Comparison of ENCODE assay signal across 27 mouse cellular contexts in genomic region chr3:126292259-126292658, GRCm38 (mm10).
DNase-seq lines count a peak whose midpoint lies in the region; ATAC-seq and TF ChIP-seq lines count a peak whose summit lies in the region.
"Had no signal": no experiment of that assay in that cellular context is flagged by ENCODE, and none has a peak within 500 bp of the region (broad histone marks: within the 10 kb centered on the region; RNA-seq: fewer than 3 reads in every experiment).

No protein-coding gene starts in this region.

- in situ Hi-C loops in Patski (cut with MboI; ENCODE audit: low pct_unique_long_range_greater_than_20kb), result no loop called here

- POLR2A ChIA-PET in Patski (lab: Charles Lee), result no interaction called here

- H3K27me3 ChIP-seq in limb, embryonic 14.5 days (ENCODE audit: control insufficient read depth, insufficient read depth, low read length), result no peaks in the 10 kb centered on the region
- H3K27me3 ChIP-seq in limb, embryonic 10.5 days (ENCODE audit: low read depth, poor library complexity, severe bottlenecking), result no peaks in the 10 kb centered on the region
- no peaks in the 10 kb centered on the region for H3K27me3 ChIP-seq in Patski
- no peaks in the 10 kb centered on the region for H3K27me3 ChIP-seq in midbrain, embryonic 11.5 days (ENCODE audit: control insufficient read depth, insufficient read depth, low read length)
- H3K27me3 ChIP-seq: forebrain, embryonic 13.5 days; heart, embryonic 15.5 days; hindbrain, embryonic 12.5 days had no signal

- no peaks in the 10 kb centered on the region for H3K9me3 ChIP-seq in limb, embryonic 14.5 days (ENCODE audit: control insufficient read depth, low read length)
- H3K9me3 ChIP-seq in limb, embryonic 10.5 days (replicated peaks), result no peaks in the 10 kb centered on the region
- H3K9me3 ChIP-seq in midbrain, embryonic 11.5 days (ENCODE audit: control insufficient read depth, low read length), result no peaks in the 10 kb centered on the region
- H3K9me3 ChIP-seq: embryonic facial prominence, embryonic 10.5 days; forebrain, embryonic 13.5 days; heart, embryonic 15.5 days; hindbrain, embryonic 12.5 days; midbrain, embryonic 10.5 days had no signal

- no peak overlapping the region for H3K4me3 ChIP-seq in limb, embryonic 14.5 days (replicated peaks; ENCODE audit: low read length)
- no peak overlapping the region for H3K4me3 ChIP-seq in limb, embryonic 10.5 days
- no peak overlapping the region for H3K4me3 ChIP-seq in midbrain, embryonic 11.5 days (ENCODE audit: low read depth, low read length)
- H3K4me3 ChIP-seq: embryonic facial prominence, embryonic 10.5 days; forebrain, embryonic 13.5 days; heart, embryonic 15.5 days; hindbrain, embryonic 12.5 days; left cerebral cortex, adult 2 months; midbrain, embryonic 10.5 days had no signal

- CTCF ChIA-PET in Patski (lab: Charles Lee), result interaction anchor here (0.9 to 1.6 kb wide), 3 partner anchors 10 to 21 kb away, joined by 3 to 4 read pairs (median 3); no protein-coding TSS in a partner anchor

- H3K4me1 ChIP-seq in limb, embryonic 14.5 days (ENCODE audit: control insufficient read depth, insufficient read depth, low read length), result no peaks in the 10 kb centered on the region
- no peaks in the 10 kb centered on the region for H3K4me1 ChIP-seq in limb, embryonic 10.5 days
- H3K4me1 ChIP-seq in midbrain, embryonic 11.5 days (ENCODE audit: control insufficient read depth, insufficient read depth, low read length), result no peaks in the 10 kb centered on the region
- H3K4me1 ChIP-seq: embryonic facial prominence, embryonic 10.5 days; forebrain, embryonic 13.5 days; heart, embryonic 15.5 days; hindbrain, embryonic 12.5 days; midbrain, embryonic 10.5 days had no signal

- H3K4me2 ChIP-seq in limb, embryonic 14.5 days (replicated peaks; ENCODE audit: low read depth, low read length, severe bottlenecking), result no peak overlapping the region
- no peak overlapping the region for H3K4me2 ChIP-seq in midbrain, embryonic 11.5 days
- H3K4me2 ChIP-seq: forebrain, embryonic 13.5 days; heart, embryonic 15.5 days; hindbrain, embryonic 12.5 days; liver, embryonic 11.5 days had no signal

- DNase-seq in gastrocnemius, adult 18-20 months (ENCODE audit: low spot score), result peak; percentile 44
- DNase-seq in gastrocnemius, postnatal 4 days (ENCODE audit: low spot score in 2 of 2), result no peak
- DNase-seq in limb, embryonic 14.5 days (ENCODE audit: low spot score), result peak; percentile 38
- DNase-seq in limb, embryonic 10.5 days (ENCODE audit: low spot score), result no peak
- peak; percentile 75 for DNase-seq in Patski (ENCODE audit: low read depth, low spot score)
- peak; percentile 57 for DNase-seq in skeletal muscle tissue, adult 2 months (ENCODE audit: low read depth, low spot score)
- no peak for DNase-seq in midbrain, embryonic 11.5 days (ENCODE audit: low spot score, missing footprints)
- DNase-seq in kidney, postnatal 10 days, result no peak
- DNase-seq: cerebellum, adult 8-10 months; gastrocnemius, postnatal 10 days; kidney, adult 8-10 months; kidney, postnatal 25 days; left cerebral cortex, postnatal 4 days; lung, adult 18-20 months; right cerebral cortex, adult 18-20 months; spleen, adult 18-20 months; thymus, adult 18-20 months had no signal

- no peak for ATAC-seq in limb, embryonic 14.5 days (ENCODE audit: low FRiP score, low read depth)
- ATAC-seq in Patski, result peak; percentile 79
- no peak for ATAC-seq in midbrain, embryonic 11.5 days (ENCODE audit: low FRiP score)
- ATAC-seq: activated CD4-positive, CD25-positive, alpha-beta regulatory T cell, adult 4 months; forebrain, embryonic 13.5 days; inflammation-experienced regulatory T-cells, adult 6 months had no signal

- TF ChIP-seq CTCF in Patski (IDR thresholded peaks at IDR 0.05), result no peak

- no peaks in the 10 kb centered on the region for H3K36me3 ChIP-seq in limb, embryonic 14.5 days (ENCODE audit: control insufficient read depth, insufficient read depth, low read length)
- no peaks in the 10 kb centered on the region for H3K36me3 ChIP-seq in limb, embryonic 10.5 days
- no peaks in the 10 kb centered on the region for H3K36me3 ChIP-seq in midbrain, embryonic 11.5 days (ENCODE audit: control insufficient read depth, insufficient read depth, low read length)
- H3K36me3 ChIP-seq: embryonic facial prominence, embryonic 10.5 days; heart, embryonic 15.5 days; hindbrain, embryonic 12.5 days; midbrain, embryonic 10.5 days had no signal

- no peak overlapping the region for H3K27ac ChIP-seq in limb, embryonic 14.5 days (replicated peaks; ENCODE audit: low read depth, low read length)
- no peak overlapping the region for H3K27ac ChIP-seq in limb, embryonic 10.5 days
- no peak overlapping the region for H3K27ac ChIP-seq in midbrain, embryonic 11.5 days (ENCODE audit: low read depth, low read length)
- H3K27ac ChIP-seq: embryonic facial prominence, embryonic 10.5 days; forebrain, embryonic 13.5 days; hindbrain, embryonic 12.5 days; left cerebral cortex, adult 2 months; macrophage; midbrain, embryonic 10.5 days had no signal

- no peak for TF ChIP-seq POLR2A in limb, embryonic 14.5 days (IDR thresholded peaks at IDR 0.05; ENCODE audit: borderline replicate concordance, extremely low read depth, insufficient read depth, insufficient read length)

- no peak overlapping the region for H3K9ac ChIP-seq in limb, embryonic 14.5 days (ENCODE audit: low read depth, low read length, severe bottlenecking)
- no peak overlapping the region for H3K9ac ChIP-seq in midbrain, embryonic 11.5 days (ENCODE audit: low read length)
- H3K9ac ChIP-seq: forebrain, embryonic 13.5 days; heart, embryonic 15.5 days; hindbrain, embryonic 12.5 days had no signal

- 73% methylated on average over 5 of the region's 5 CpGs for WGBS in limb, embryonic 14.5 days
- WGBS in limb, embryonic 10.5 days, result 85% methylated on average over 5 of the region's 5 CpGs
- 81% methylated on average over 5 of the region's 5 CpGs for WGBS in midbrain, embryonic 11.5 days

Comparison
In these comparisons a context has a peak if more than half of its experiments do, and no peak if none do; other contexts are left out.
1. DNase-seq: peak in gastrocnemius, adult 18-20 months (single experiment), limb, embryonic 14.5 days (single experiment), Patski (single experiment) and skeletal muscle tissue, adult 2 months (single experiment); none in gastrocnemius, postnatal 4 days (0 of 2), limb, embryonic 10.5 days (single experiment), midbrain, embryonic 11.5 days (single experiment) and kidney, postnatal 10 days (single experiment).